Mouse (Mus musculus) 3134 (cell line): ENCODE measurements around the gene Rbm18.

Experiments used
- DNase-seq: peaks from one replicate; pipeline ENCODE4 v3.0.0-alpha.2; 2011; ENCODE audit warnings: low spot score; ENCODE audit not compliant: insufficient read length; ENCODE audit errors: extremely low read depth

Gene Rbm18

DNA sequence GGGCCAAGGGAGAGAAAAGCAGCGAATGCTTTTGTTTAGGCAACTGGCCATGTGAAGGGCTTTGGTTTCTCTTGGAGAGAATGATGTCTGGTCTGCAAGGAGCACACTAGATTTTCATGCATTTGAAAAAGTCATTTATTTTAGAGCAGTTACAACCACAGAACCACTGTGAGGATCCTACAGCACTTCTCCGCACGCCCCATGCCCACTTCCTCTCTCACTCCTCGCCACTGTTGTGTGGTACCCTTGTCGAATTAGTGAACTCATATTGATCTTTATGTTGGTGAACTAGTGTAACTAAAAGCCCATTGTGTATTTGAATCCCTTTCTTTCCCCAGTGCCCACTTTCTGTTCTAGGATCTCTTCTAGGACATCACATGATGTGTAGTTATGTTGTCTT is 61.4 kb downstream of the Rbm18 start:
- DNase-seq: no peak

DNA sequence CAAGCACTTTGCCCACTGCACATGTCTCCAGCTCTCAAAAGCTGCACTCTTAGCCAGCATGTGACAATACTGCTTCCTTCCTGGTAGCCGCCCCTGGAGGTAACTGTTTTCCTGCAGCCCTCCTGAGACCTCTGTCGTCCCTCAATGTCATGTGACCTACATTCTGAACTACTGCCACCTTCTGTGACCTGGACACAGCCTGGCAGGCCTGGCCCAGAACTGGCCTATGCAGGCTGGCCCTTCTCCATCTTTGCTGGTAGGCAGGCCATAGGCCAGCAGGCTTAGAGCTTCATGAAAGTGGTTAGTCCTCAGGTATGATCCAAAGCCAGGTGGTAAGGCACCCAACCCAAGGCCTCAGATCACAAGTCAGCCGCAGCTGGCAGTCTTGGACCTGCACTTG is 62.8 kb downstream of the Rbm18 start:
- DNase-seq: no peak

DNA sequence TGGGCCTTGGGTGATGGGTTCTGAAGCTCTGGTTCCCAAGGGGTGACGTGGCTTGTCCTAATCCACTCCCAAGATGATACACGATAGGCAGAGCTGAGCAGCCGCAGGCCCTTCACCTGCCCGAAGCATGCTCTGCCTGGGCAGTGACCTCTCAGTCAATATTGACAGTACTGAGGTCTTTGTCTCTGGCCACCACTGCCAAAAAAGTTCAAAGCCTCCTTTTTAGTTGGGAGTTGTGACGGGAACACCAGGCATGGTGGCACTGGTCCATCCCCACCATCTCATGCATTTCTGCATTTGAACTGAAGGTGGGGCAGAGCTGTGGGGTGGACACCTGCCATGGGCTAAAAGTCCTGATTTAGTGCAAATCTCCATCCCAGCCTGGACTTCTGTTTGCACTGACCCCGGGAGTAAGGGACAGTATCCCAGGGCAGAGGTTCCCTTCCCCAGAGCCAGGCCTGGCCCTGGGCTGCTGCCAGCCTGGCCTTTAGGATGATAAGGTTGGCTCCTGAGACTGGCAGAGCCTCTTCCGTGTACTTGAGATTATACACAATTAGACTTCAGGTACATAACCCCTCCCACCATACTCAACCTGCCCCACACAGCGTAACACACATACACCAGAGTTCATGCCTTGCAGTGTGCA is 64.8 kb downstream of the Rbm18 start:
- DNase-seq: no peak

DNA sequence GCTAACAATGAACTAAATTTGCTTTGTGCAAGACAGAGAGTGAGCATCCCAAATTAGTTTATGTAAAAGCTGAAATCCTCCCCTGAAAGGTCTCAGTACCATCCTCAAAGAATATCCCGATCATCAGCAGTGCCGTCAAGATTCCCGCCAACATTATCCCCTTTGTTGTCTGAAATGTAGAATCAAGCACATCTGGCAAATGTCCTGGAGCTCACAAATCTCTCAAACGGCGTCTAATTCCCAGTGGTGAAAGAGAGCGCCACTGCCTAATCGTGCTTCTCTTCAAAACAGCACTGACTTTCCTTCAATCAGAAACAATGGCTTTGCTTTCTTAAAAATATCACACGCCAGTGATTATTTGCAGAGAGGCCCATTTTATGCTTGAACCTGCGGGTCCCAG is 69.4 kb downstream of the Rbm18 start:
- DNase-seq: no peak
